Mouse (Mus musculus) cerebral cortex, adult 2 months (tissue): ENCODE data around the gene Sh2b3.

ENCODE experiments used
- WGBS: fragments of 180-500 bp; shearing (Covaris S2); methylation state at CpG from one replicate; pipeline ENCODE4 v1.1.7; 2018; 5-methylcytosine and 5-hydroxymethylcytosine counted together

The Sh2b3 gene

DNA sequence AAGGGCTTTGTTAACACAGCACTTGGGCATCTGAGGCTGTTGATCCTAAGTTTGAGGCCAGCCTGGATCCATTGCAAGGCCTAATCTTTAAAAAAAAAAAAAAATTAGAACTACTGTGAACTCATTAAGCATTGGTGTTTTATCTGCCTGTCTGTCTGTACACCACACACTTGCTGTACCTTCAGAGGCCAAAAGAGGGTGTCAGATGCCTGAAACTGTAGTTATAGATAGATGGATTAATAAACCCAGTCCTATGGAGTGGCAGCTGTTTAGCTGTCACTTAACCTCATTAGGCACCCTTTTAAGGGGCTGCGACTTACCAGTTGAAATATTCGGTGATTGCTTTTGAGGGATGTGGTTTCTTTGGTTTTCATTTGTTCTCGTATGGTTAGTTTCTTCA lies 41.6 kb downstream of the Sh2b3 start:
- 86% methylated on average over 3 of the region's 3 CpGs for WGBS

GRCm38 (mm10) chr5:121791026-121791425 lies 46.4 kb downstream of the Sh2b3 start:
- 81% methylated on average over 5 of the region's 5 CpGs for WGBS

DNA sequence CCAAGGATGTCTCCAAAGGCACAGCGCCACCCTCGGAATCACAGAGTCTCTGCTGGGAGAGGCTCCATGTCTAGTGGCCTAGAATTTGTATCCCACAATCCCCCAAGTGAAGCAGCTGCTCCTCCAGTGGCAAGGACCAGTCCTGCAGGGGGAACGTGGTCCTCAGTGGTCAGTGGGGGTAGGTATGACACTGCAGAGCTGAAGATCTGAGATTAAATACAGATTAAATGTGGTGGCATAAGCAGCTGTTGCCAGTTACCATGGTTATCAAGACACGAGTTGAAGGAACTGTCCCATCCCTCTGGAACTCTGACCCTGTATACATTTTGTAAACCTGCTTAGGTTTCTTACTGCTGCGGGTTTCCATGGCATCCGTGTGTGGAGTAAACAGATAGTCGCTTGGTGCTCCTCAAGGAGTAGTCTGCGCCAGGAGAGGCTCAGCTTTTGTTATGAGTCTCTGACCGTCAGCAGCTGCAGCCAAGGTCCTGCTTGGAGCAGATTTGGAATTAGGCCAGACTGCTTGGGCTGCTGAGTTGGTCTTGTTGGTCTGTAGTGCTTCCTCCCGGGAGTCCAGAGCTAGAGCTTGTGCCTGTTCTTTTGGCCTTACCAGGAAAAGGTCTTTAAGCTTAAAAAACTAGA lies 53.5 kb downstream of the Sh2b3 start:
- WGBS = 48% methylated on average over 10 of the region's 10 CpGs

DNA sequence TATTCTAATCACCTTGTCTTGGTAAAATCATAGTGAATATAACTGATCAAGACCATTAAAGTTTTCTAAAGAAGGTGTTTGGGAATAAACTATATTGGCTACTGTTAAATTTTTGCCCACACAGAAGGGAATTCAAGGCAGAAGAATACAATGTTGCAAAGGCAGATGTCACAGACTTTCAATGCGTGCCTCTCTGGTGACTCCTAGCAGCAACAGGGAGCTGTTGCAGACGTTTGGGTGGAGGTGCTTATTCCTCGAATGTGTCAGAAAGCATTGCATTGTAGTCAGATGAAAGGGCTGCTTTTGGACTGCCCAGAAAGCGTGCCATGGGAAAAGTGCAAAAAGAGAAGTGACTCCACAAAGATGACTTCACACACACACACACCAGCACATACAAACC lies 55.0 kb downstream of the Sh2b3 start:
- 20% methylated on average over 4 of the region's 4 CpGs for WGBS

- 60% methylated on average over 5 of the region's 5 CpGs for WGBS
Observed at GRCm38 (mm10) chr5:121780180-121780579, 57.3 kb downstream of the Sh2b3 start.

GRCm38 (mm10) chr5:121778485-121779119 lies 58.8 kb downstream of the Sh2b3 start:
- WGBS = 31% methylated on average over 7 of the region's 7 CpGs

DNA sequence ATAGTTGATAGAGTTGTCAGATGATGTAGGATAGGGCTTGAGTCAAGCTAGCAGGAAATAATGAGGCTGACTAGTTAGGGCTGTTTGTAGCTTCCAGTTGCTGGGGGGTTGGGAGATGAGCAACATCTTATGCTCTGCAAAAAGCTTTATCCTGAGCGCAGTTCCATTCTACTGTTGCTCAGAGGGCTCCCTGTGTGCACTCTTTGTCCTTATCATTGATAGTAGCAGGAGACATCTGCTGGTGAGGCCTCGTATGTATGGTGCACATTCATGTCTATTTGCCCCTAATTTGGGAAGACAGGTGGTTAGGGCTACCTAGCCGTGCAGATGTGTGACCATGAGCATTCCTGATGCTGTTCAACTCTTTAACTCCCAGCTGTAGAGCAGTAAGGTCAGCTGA lies 65.8 kb downstream of the Sh2b3 start:
- WGBS = 82% methylated on average over 3 of the region's 3 CpGs

DNA sequence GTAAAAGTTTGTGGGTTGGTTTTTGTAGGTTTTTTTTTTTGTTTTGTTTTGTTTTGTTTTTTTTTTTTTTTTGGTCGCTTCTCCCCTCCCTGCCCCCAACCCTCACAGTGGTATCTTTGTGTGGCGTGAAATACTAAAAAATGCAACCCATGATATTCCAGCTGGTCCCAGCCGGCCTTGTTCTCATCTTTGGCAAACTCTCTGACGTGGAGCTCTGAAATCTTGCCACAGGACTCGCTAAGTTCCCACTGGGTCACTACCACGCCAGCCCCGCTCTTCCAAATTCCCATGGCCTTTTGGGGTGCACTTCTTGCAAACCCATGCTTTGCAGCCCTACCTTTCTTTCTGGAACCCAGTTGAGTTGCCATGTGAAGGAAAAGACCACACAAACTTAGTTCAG lies 67.6 kb downstream of the Sh2b3 start:
- WGBS = 53% methylated on average over 7 of the region's 7 CpGs

DNA sequence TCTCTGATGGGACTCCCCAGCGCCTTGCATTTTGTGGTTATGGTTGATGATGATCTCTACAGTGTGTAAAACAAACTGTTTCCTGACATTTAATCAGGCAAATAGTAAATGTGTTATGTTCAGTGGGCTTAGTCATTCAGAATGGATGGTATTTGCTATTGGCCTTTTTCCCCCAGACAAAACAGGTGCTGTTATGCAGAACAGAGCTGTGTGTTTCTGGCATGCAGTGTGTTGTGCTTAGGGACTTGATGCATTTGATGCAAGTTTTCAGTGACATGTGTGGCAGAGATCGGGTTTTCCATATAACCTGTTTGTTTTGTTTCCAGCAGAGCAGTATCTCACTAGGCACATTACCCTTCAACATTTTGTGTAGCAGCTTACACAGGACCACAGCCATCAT lies 69.9 kb downstream of the Sh2b3 start:
- 78% methylated on average over 2 of the region's 2 CpGs for WGBS

DNA sequence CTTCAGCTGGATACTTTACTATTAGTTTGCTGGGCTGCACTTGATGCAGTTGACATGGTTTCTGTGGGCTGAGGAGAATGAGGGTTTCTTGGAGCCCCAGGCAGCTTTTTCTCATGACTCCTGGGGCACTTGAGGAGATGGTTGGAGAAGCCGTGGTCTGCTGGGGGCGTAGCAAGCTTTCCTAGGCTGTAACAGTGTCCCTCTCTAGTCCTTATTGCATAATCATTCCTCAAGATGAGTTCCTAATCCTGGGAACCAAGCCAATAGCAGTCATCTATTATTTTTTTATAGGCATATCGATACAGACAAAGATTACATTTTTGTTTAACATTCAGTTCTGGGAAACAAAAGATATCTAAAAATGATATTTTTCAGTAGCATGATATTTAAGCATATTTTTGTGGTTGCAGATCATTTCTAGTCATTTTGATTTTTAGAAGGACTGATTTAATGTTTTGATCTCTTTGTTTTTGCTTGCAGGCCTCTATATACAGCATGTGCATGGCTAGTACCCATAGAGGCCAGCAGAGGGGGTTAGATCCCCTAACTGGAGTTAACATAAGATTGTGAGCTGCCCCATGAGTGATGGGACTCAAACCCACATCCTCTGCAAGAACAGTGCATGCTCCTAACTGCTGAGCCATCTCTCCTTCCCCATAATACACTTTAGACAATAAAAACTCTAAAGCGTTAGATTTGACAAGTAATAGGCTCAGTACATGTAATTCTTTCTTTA lies 71.2 kb downstream of the Sh2b3 start:
- WGBS = 79% methylated on average over 4 of the region's 4 CpGs
